ENCODE assay signal across 7 mouse cellular contexts in genomic region chr1:58797370-58797769, GRCm38 (mm10). TPM values are rescaled to one million over a fixed set of nuclear protein-coding genes. Genes with fewer than 3 reads are reported as not detected.
DNase-seq lines count a peak whose midpoint lies in the region; ATAC-seq and TF ChIP-seq lines count a peak whose summit lies in the region.

No protein-coding gene starts in this region.

- no peak overlapping the region for H3K9ac ChIP-seq in embryonic facial prominence, embryonic 14.5 days (ENCODE audit: low read depth, low read length)

- 0 out of 2 replicates have a peak, but pooled peaks cover 4% of the 10 kb centered on the region for H3K9me3 ChIP-seq in embryonic facial prominence, embryonic 14.5 days (ENCODE audit: control insufficient read depth, low read length)

- H3K4me3 ChIP-seq in spleen, adult 2 months (ENCODE audit: extremely low read depth, insufficient read depth, insufficient read length) = no peak overlapping the region
- no peak overlapping the region for H3K4me3 ChIP-seq in embryonic facial prominence, embryonic 14.5 days (ENCODE audit: low read depth, low read length)
- peak overlapping the region; percentile 87 for H3K4me3 ChIP-seq in macrophage (ENCODE audit: inconsistent target)

- TF ChIP-seq POLR2A in spleen, adult 2 months (IDR thresholded peaks at IDR 0.05; ENCODE audit: low read depth, low read length) = no peak

- H3K36me3 ChIP-seq in spleen, adult 2 months (ENCODE audit: control insufficient read depth, insufficient read depth, low read length) = peaks cover 7% of the 10 kb centered on the region; the same call in 1 of the 2 replicates
- peaks cover 7% of the 10 kb centered on the region; the same call in 1 of the 2 replicates for H3K36me3 ChIP-seq in embryonic facial prominence, embryonic 14.5 days (ENCODE audit: control insufficient read depth, insufficient read depth, low read length)
- peaks cover 12% of the 10 kb centered on the region; the same call in 1 of the 2 replicates for H3K36me3 ChIP-seq in macrophage (ENCODE audit: inconsistent target)

- H3K27ac ChIP-seq in spleen, adult 2 months (ENCODE audit: insufficient read depth, low read length) = peak overlapping the region; percentile 68
- no peak overlapping the region for H3K27ac ChIP-seq in embryonic facial prominence, embryonic 14.5 days (replicated peaks; ENCODE audit: low read depth, low read length)
- peak overlapping the region; percentile 91 for H3K27ac ChIP-seq in macrophage

- H3K79me2 ChIP-seq in macrophage (ENCODE audit: inconsistent target) = peaks cover 62% of the 10 kb centered on the region

- DNase-seq in spleen, adult 2 months (ENCODE audit: low read depth in 1 of 2, low spot score in 2 of 2) = peak; percentile 34 to 62
- DNase-seq in spleen, adult 18-20 months = no peak
- no peak for DNase-seq in embryonic facial prominence, embryonic 14.5 days (ENCODE audit: low spot score)
- peak; percentile 31 for DNase-seq in thymus, postnatal 4 days
- DNase-seq in layer of hippocampus, adult 9-10 months (ENCODE audit: low spot score) = no peak
- no peak for DNase-seq in yolk sac, embryonic 10.5 days (ENCODE audit: low spot score)

- ATAC-seq in embryonic facial prominence, embryonic 14.5 days (ENCODE audit: low read depth) = no peak

- H3K27me3 ChIP-seq in spleen, adult 2 months (ENCODE audit: control insufficient read depth, insufficient read depth, low read length) = no peaks in the 10 kb centered on the region
- H3K27me3 ChIP-seq in embryonic facial prominence, embryonic 14.5 days (replicated peaks; ENCODE audit: control insufficient read depth, insufficient read depth, low read length) = no peaks in the 10 kb centered on the region

- WGBS in spleen, adult 2 months = 8% methylated on average over 2 of the region's 2 CpGs
- WGBS in embryonic facial prominence, embryonic 14.5 days = 75% methylated on average over 2 of the region's 2 CpGs
- WGBS in macrophage (ENCODE audit: missing documents) = 11% methylated on average over 2 of the region's 2 CpGs

- H3K4me2 ChIP-seq in embryonic facial prominence, embryonic 14.5 days (ENCODE audit: low read depth, low read length) = 0 out of 2 replicates have a peak overlapping the region, but pooled peaks have one; percentile 26

- H3K4me1 ChIP-seq in spleen, adult 2 months (ENCODE audit: control insufficient read depth, insufficient read depth, insufficient read length) = peaks cover 3% of the 10 kb centered on the region; the same call in 1 of the 2 replicates
- peaks cover 11% of the 10 kb centered on the region for H3K4me1 ChIP-seq in embryonic facial prominence, embryonic 14.5 days (ENCODE audit: control insufficient read depth, insufficient read depth, low read length)

- TF ChIP-seq CTCF in spleen, adult 2 months (IDR thresholded peaks at IDR 0.05; ENCODE audit: extremely low read depth, insufficient read depth, insufficient read length, insufficient replicate concordance) = no peak

RNA-seq across cellular contexts. Expression of gene Casp8, which starts 2.2 kb away (rescaled TPM):
- 5.6 and 6.3 TPM in 2 replicates for polyA plus RNA-seq in spleen, adult 2 months (2012; rRNA removed)
- 23.3 and 24.2 TPM in 2 replicates for polyA plus RNA-seq in embryonic facial prominence, embryonic 14.5 days (2014; fragmentation: Nextera tagmentation; extraction: Ambion mirVana)
- total RNA-seq in macrophage (2018; cell fraction: chromatin; rRNA removed) = 100 to 1,000 TPM in 14 of 26 experiments, 10 to 100 TPM in 12; 43.7 to 128 (median 103) TPM
- 100 to 1,000 TPM in 12 of 26 experiments, 10 to 100 TPM in 14; 70.9 to 125 (median 96.1) TPM for total RNA-seq in macrophage (2018; cell fraction: cytosol; rRNA removed)
- total RNA-seq in macrophage (2018; cell fraction: nucleus; rRNA removed) = 100 to 1,000 TPM in 17 of 26 experiments, 10 to 100 TPM in 9; 60.2 to 219 (median 108) TPM
- 86.3 to 116 TPM (median 89.4 TPM) in 3 replicates for polyA plus RNA-seq in macrophage (2018)

Comparison
In these comparisons a context has a peak if more than half of its experiments do, and no peak if none do; other contexts are left out.
1. DNase-seq: peak in spleen, adult 2 months (2 of 2) and thymus, postnatal 4 days (single experiment); none in spleen, adult 18-20 months (0 of 2), embryonic facial prominence, embryonic 14.5 days (single experiment), layer of hippocampus, adult 9-10 months (single experiment) and yolk sac, embryonic 10.5 days (single experiment).